Mouse (Mus musculus): ENCODE data around the gene Ttbk2. TPM values are rescaled to one million over a fixed set of nuclear protein-coding genes. Genes with fewer than 3 reads are reported as not detected.

Ttbk2 gene
- total and polyA plus RNA-seq, 3 experiments: 0.76 to 1.4 (median 1.2) TPM

GRCm38 (mm10) chr2:120835167-120835566 lies 15.2 kb downstream of the Ttbk2 start:
- in situ Hi-C loops (cut with MboI; ENCODE audit: low pct_ligation_motif_present, low pct_unique_long_range_greater_than_20kb, low sequenced_read_pairs) (no loop called here), dilution Hi-C loops (cut with MboI; ENCODE audit: extremely low pct_ligation_motif_present, extremely low pct_unique_long_range_greater_than_20kb, low sequenced_read_pairs) (no loop called here)
- H3K9me3 ChIP-seq (replicated peaks; ENCODE audit: low read length): peaks cover 2% of the 10 kb centered on the region
- 0 out of 4 replicates have a peak, but pooled peaks cover 0 to 4% of the 10 kb centered on the region in 2 experiments for H3K4me1 ChIP-seq (ENCODE audit: control insufficient read depth in 1 of 2, insufficient read depth in 2 of 2)
- DNase-seq (ENCODE audit: extremely low read depth): no peak
- H3K27me3 ChIP-seq (replicated peaks): no peaks in the 10 kb centered on the region
- no peak overlapping the region for H3K4me3 ChIP-seq (replicated peaks in 1 of 3; ENCODE audit: low read depth in 2 of 3, low read length in 2 of 3, poor library complexity in 1 of 3)
- H3K27ac ChIP-seq (ENCODE audit: insufficient read depth, low read depth): no peak overlapping the region
- H3K4me2 ChIP-seq (ENCODE audit: insufficient read depth, low read depth, poor library complexity, severe bottlenecking): no peak overlapping the region
- no peaks in the 10 kb centered on the region for H3K79me2 ChIP-seq (replicated peaks; ENCODE audit: control insufficient read depth, extremely low read depth, insufficient read depth, poor library complexity, severe bottlenecking)
- no peak overlapping the region for H3K9ac ChIP-seq (ENCODE audit: insufficient read depth, low read depth)
- H3K36me3 ChIP-seq (replicated peaks in 1 of 2; ENCODE audit: control insufficient read depth in 1 of 2, insufficient read depth in 1 of 2, low read length in 1 of 2): no peaks in the 10 kb centered on the region
- TF ChIP-seq PAX5 (IDR thresholded peaks at IDR 0.05; ENCODE audit: low read length): no peak
- no peak for TF ChIP-seq CHD1 (IDR thresholded peaks at IDR 0.05; ENCODE audit: low read depth, low read length)
- no peak for TF ChIP-seq ZC3H11A (IDR thresholded peaks at IDR 0.05; ENCODE audit: low read depth, low read length)
- TF ChIP-seq JUN (IDR thresholded peaks at IDR 0.05; ENCODE audit: insufficient read depth, low read depth, low read length): no peak
- TF ChIP-seq CHD2 (IDR thresholded peaks at IDR 0.05; ENCODE audit: low read length): no peak
- TF ChIP-seq MAX (IDR thresholded peaks at IDR 0.05; ENCODE audit: low read length): no peak
- no peak for TF ChIP-seq RAD21 (IDR thresholded peaks at IDR 0.05; ENCODE audit: low read depth, low read length)

- Histone ChIP-seq H3K9me3 (replicated peaks; ENCODE audit: low read length) (no peaks in the 10 kb centered on the region), H3K27ac (ENCODE audit: insufficient read depth, low read depth) (no peak overlapping the region), H3K4me2 (ENCODE audit: insufficient read depth, low read depth, poor library complexity, severe bottlenecking) (no peak overlapping the region), H3K4me3 (replicated peaks in 1 of 3; ENCODE audit: low read depth in 2 of 3, low read length in 2 of 3, poor library complexity in 1 of 3) (no peak overlapping the region), H3K36me3 (replicated peaks in 1 of 2; ENCODE audit: control insufficient read depth in 1 of 2, insufficient read depth in 1 of 2, low read length in 1 of 2) (no peaks in the 10 kb centered on the region), H3K79me2 (replicated peaks; ENCODE audit: control insufficient read depth, extremely low read depth, insufficient read depth, poor library complexity, severe bottlenecking) (no peaks in the 10 kb centered on the region), H3K27me3 (replicated peaks) (no peaks in the 10 kb centered on the region), H3K4me1 (ENCODE audit: control insufficient read depth in 1 of 2, insufficient read depth in 2 of 2) (no peaks in the 10 kb centered on the region), H3K9ac (ENCODE audit: insufficient read depth, low read depth) (no peak overlapping the region)
- DNase-seq (ENCODE audit: extremely low read depth): no peak
- TF ChIP-seq POLR2A (IDR thresholded peaks at IDR 0.05; ENCODE audit: low read depth, low read length) (no peak), ZKSCAN1 (IDR thresholded peaks at IDR 0.05; ENCODE audit: borderline replicate concordance, low read depth, low read length) (no peak), SIN3A (IDR thresholded peaks at IDR 0.05; ENCODE audit: low read length) (no peak), PAX5 (IDR thresholded peaks at IDR 0.05; ENCODE audit: low read length) (no peak), E2F4 (IDR thresholded peaks at IDR 0.05; ENCODE audit: insufficient replicate concordance, low read depth, low read length) (no peak), TBP (conservative IDR thresholded peaks at IDR 0.05; ENCODE audit: low read depth, low read length) (no peak), NELFE (IDR thresholded peaks at IDR 0.05; ENCODE audit: low read depth, low read length) (no peak), EP300 (IDR thresholded peaks at IDR 0.05; ENCODE audit: low read length) (no peak), ZC3H11A (IDR thresholded peaks at IDR 0.05; ENCODE audit: low read depth, low read length) (no peak), JUN (IDR thresholded peaks at IDR 0.05; ENCODE audit: insufficient read depth, low read depth, low read length) (no peak), KAT2A (IDR thresholded peaks at IDR 0.05; ENCODE audit: insufficient replicate concordance, low read length) (no peak), BHLHE40 (IDR thresholded peaks at IDR 0.05; ENCODE audit: low read depth, low read length) (no peak), CHD1 (IDR thresholded peaks at IDR 0.05; ENCODE audit: low read depth, low read length) (no peak), JUND (conservative IDR thresholded peaks at IDR 0.05; ENCODE audit: low read depth, low read length) (no peak), USF2 (conservative IDR thresholded peaks at IDR 0.05; ENCODE audit: low read depth, low read length) (no peak), MXI1 (IDR thresholded peaks at IDR 0.05; ENCODE audit: low read depth, low read length) (no peak)
- dilution Hi-C loops (cut with MboI; ENCODE audit: extremely low pct_ligation_motif_present, extremely low pct_unique_long_range_greater_than_20kb, low sequenced_read_pairs): no loop called here
- in situ Hi-C loops (cut with MboI; ENCODE audit: low pct_ligation_motif_present, low pct_unique_long_range_greater_than_20kb, low sequenced_read_pairs): no loop called here
These were observed 23.3 kb downstream of the Ttbk2 start for GRCm38 (mm10) chr2:120826936-120827638.

All from CH12.LX (cell line).